Mouse (Mus musculus): ENCODE data around the gene Aspn.

- no peak for TF ChIP-seq CTCF (IDR thresholded peaks at IDR 0.05; ENCODE audit: low read depth, low read length)
- TF ChIP-seq POLR2A (IDR thresholded peaks at IDR 0.05; ENCODE audit: extremely low read depth, insufficient read depth, low read length): no peak
Observed at GRCm38 (mm10) chr13:49530636-49531035, 13.6 kb upstream of the Aspn start.

All from liver, adult 2 months (tissue).